Mouse (Mus musculus): ENCODE measurements at regions not wholly inside any gene's neighbourhood (a gene's known extent, or its start where the extent isn't known, plus 50 kb on each side); places are given as distances from the start of the nearest gene placed in this dataset.

DNA sequence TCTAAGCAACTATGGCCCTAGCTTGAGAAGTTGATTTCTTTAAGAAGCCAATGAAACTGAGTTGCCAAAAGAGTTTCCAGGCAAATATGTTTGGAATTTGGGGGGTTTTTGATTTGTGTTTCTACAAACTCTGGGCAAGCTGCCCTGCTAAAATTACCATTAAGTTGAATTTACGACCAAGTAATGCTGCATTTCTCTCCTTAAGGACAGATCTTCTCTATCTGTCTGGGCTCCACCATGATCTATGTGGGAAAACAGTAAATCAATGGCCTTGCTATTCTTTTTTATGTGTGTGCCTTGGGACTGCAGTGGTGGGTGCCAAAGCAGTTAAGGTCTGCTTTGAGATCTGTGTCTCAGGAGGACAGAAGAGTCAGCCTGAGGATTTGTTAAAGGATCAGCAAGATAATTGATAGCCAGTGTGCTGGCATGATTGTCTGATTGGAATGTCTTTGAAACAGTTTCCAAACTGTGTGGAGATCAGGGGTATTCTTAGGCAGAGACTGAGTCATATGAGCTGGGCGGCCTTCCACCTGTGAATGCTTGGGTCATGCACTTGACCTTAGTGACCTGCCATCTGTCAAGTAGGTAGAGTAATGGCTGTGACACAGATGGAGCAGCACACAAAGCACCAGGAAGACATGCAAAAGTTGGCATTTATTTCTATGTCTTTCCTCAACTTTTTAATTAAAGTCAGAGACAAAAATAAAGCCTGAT is 91.1 kb upstream of the Pmch start:
- no peak for DNase-seq (ENCODE audit: low read depth)

DNA sequence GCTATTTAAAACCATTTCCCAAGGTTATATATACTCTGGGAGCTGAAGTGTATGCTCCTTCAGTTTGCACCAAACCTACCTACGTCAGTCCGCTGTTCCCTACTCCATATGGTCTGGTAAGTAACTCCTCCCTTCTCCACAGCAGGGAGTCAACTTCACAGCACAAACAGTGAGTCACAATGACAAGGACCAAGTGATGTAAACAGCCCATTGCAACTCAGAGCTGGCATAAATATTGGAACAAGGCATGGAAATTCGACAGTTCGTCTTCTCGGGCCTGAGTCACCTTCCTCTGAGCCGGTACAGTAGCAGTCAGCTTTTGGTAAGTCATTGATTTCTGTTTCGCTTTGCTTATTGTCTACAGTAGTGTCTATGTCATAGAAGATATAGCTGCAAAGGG is 82.2 kb upstream of the Pmch start:
- no peak for DNase-seq (ENCODE audit: low read depth)

DNA sequence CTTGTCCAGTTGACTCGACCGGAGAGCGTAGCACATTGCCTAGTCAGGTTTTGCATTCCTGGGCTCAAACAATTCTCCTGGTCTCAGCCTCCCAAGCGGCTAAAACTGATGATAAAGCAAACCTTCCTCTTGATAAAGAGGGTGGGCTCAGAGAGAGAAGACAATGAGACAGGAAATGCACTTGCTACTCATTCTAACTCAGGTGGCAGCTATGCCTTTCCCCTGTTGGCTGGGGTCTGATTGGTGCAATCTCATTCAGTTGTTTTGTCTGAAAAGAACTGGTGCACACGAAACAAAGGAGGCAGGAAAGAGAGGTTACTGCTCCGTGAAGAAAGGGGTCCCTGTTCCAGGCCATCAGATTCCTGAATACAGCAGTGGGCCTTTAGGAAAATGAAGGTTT is 80.0 kb upstream of the Pmch start:
- DNase-seq (ENCODE audit: low read depth) = no peak

DNA sequence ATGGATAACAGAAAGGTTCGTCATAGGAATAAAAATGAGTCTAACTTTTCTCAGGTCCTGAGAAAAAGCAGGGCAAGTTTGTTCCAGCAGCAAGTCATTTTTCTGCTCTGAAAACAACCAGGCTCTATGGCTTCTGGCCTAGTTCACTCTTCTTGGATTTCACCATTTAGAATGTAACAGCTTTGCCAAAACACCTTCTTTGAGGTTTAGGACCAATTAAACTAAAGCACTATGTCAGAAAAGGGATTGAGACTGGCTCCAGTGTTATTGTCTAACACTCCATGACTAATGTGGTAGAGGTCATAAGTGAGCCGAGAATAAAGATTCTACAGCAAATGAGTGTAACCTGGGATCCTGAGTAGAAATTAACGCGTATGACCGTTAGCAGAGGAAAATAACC is 58.9 kb upstream of the Pmch start:
- DNase-seq (ENCODE audit: low read depth) = peak; percentile 94
